Mouse (Mus musculus) hindbrain, embryonic 11.5 days (tissue): ENCODE measurements around the gene Icam1. TPM values are rescaled to one million over a fixed set of nuclear protein-coding genes. Genes with fewer than 3 reads are reported as not detected.

ENCODE experiments used
- ATAC-seq: fragments of 200-750 bp; cut with Nextera tagmentation; 2 replicates; pipeline ENCODE4 v1.8.0; 2017; ENCODE audit warnings: mild to moderate bottlenecking, moderate TSS enrichment, moderate library complexity; ENCODE audit not compliant: low FRiP score
- DNase-seq: peaks from one replicate; pipeline ENCODE4 v3.0.0-alpha.2; 2015; ENCODE audit warnings: low spot score
- H3K27ac ChIP-seq: fragments of 300-500 bp; sonication (generic); 2 replicates; pipeline ENCODE4 v1.5.1; 2014; ENCODE audit warnings: mild to moderate bottlenecking, low read depth, low read length
- H3K27me3 ChIP-seq: fragments of 300-500 bp; sonication (generic); 2 replicates; pipeline ENCODE4 v1.6.1; 2014; ENCODE audit warnings: mild to moderate bottlenecking, low read length, moderate library complexity, mixed read lengths; ENCODE audit not compliant: control insufficient read depth, insufficient read depth
- H3K36me3 ChIP-seq: fragments of 300-500 bp; sonication (generic); 2 replicates; pipeline ENCODE4 v1.6.1; 2014; ENCODE audit warnings: mild to moderate bottlenecking, low read length, moderate library complexity, mixed read lengths; ENCODE audit not compliant: control insufficient read depth, insufficient read depth
- H3K4me1 ChIP-seq: fragments of 300-500 bp; sonication (generic); replicated peaks from 2 replicates; pipeline ENCODE4 v1.6.1; 2014; ENCODE audit warnings: low read length, mixed read lengths; ENCODE audit not compliant: control insufficient read depth, insufficient read depth
- H3K4me2 ChIP-seq: fragments of 300-500 bp; sonication (generic); replicated peaks from 2 replicates; pipeline ENCODE4 v1.6.1; 2014; ENCODE audit warnings: mild to moderate bottlenecking, low read depth, low read length
- H3K4me3 ChIP-seq: fragments of 300-500 bp; sonication (generic); 2 replicates; pipeline ENCODE4 v1.5.1; 2014; ENCODE audit warnings: low read depth, low read length
- H3K9ac ChIP-seq: fragments of 300-500 bp; sonication (generic); 2 replicates; pipeline ENCODE4 v1.6.1; 2014; ENCODE audit warnings: low read depth, low read length
- H3K9me3 ChIP-seq: fragments of 300-500 bp; sonication (generic); 2 replicates; pipeline ENCODE4 v1.6.1; 2016; ENCODE audit warnings: low read length; ENCODE audit not compliant: control insufficient read depth
- WGBS: fragments of 180-500 bp; shearing (Covaris S2); extraction: QIAGEN DNeasy Blood & Tissue Kit; methylation state at CpG from one replicate; pipeline ENCODE4 v1.1.7; 2014; 5-methylcytosine and 5-hydroxymethylcytosine counted together
- microRNA counts: library from miRNA; unstranded; fragments of <30 nt; microRNA quantifications from one replicate; lab custom pipeline; 2015
- polyA plus RNA-seq: library from polyadenylated mRNA; unstranded; fragments of >200 nt; fragmentation: Nextera tagmentation; extraction: Ambion mirVana; gene quantifications from 2 replicates; pipeline ENCODE4 v1.2.1, GENCODE M21; 2014

Gene Icam1
- polyA plus RNA-seq, 1 experiment from 2014 or later: 4.3 TPM

DNA sequence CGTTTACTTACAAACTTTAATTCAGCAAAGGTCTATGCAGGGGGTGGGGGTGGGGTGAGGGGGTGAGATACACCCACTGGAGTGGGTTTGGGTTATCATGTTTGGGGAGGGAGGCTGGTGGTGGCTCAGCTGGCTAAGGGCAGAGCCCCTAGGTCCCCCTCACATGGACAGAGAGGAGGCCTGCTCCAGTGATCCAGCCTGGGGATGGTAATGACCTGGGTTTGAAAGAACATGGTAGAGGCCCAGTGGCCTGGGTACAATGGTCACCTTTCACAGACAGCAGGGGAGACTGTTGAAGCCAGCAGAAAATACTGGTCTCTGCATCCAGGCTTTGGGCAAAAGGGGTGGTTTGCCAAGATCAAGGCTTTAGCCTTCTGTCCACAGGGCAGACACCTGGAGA is 58.4 kb downstream of the Icam1 start:
- no peaks in the 10 kb centered on the region for H3K4me1 ChIP-seq
- no peak overlapping the region for H3K4me3 ChIP-seq
- DNase-seq: no peak
- no peak overlapping the region for H3K27ac ChIP-seq
- H3K9me3 ChIP-seq: no peaks in the 10 kb centered on the region
- H3K4me2 ChIP-seq: no peak overlapping the region
- H3K36me3 ChIP-seq: peaks cover 18% of the 10 kb centered on the region
- WGBS: 84% methylated on average over 1 of the region's 1 CpGs
- H3K27me3 ChIP-seq: no peaks in the 10 kb centered on the region
- H3K9ac ChIP-seq: no peak overlapping the region
- ATAC-seq: no peak

DNA sequence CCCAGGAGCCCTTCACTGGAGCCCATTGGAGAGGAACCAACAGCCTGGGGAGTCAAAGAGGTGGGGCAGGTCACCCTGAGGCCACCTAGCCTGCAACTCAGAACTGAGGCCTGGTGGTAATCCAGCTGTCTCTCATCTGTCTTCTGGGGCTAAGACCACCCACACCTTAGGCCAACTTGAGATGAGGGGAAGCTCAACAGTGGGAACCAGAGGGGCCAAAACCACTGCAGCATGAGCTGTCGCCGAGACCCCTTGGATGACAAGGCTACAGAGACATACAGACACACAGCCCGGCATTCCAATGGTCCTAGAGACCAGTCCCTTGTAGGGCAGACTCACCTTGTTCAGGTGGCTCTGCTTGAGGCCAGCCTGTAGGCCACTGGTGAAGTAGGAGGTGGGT is 59.8 kb downstream of the Icam1 start:
- H3K4me3 ChIP-seq: no peak overlapping the region
- H3K4me2 ChIP-seq: no peak overlapping the region
- 86% methylated on average over 3 of the region's 3 CpGs for WGBS
- H3K9ac ChIP-seq: no peak overlapping the region
- ATAC-seq: no peak
- H3K27ac ChIP-seq: no peak overlapping the region
- H3K9me3 ChIP-seq: no peaks in the 10 kb centered on the region
- no peaks in the 10 kb centered on the region for H3K27me3 ChIP-seq
- no peaks in the 10 kb centered on the region for H3K4me1 ChIP-seq
- no peak for DNase-seq
- H3K36me3 ChIP-seq: peaks cover 26% of the 10 kb centered on the region

MicroRNA genes within 50 kb of the gene (microRNA counts, 519-probe panel; counts per million panel counts)
- not detected for microRNA mmu-miR-1900 (lab: Ali Mortazavi, UCI)

Other genes with a start within 250 kb of the Icam1 start
- gene Col5a3, start 200.9 kb upstream of the Icam1 start, polyA plus RNA-seq: 0.32 and 0.66 TPM in 2 replicates
- gene Rdh8, start 197.5 kb upstream of the Icam1 start, polyA plus RNA-seq: not detected in 2 replicates
- 0.59 and 0.97 TPM in 2 replicates for gene A230050P20Rik, start 147.3 kb upstream of the Icam1 start, polyA plus RNA-seq
- gene Angptl6, start 136.3 kb upstream of the Icam1 start, polyA plus RNA-seq: 4.3 and 4.9 TPM in 2 replicates
- gene Ppan, start 127.8 kb upstream of the Icam1 start, polyA plus RNA-seq: 55.9 and 57.8 TPM in 2 replicates
- gene Eif3g, start 117.4 kb upstream of the Icam1 start, polyA plus RNA-seq: 342 and 364 TPM in 2 replicates
- 65.6 and 82.9 TPM in 2 replicates for gene Dnmt1, start 56.1 kb upstream of the Icam1 start, polyA plus RNA-seq
- gene S1pr2, start 39.2 kb upstream of the Icam1 start, polyA plus RNA-seq: 23.4 TPM in 2 replicates
- 120 and 132 TPM in 2 replicates for gene Mrpl4, start 13.2 kb upstream of the Icam1 start, polyA plus RNA-seq
- gene Icam4, start 13.4 kb downstream of the Icam1 start, polyA plus RNA-seq: 5.4 and 5.7 TPM in 2 replicates
- 0.24 TPM in 1 of 2 replicates, not detected in the other for gene Icam5, start 16.1 kb downstream of the Icam1 start, polyA plus RNA-seq
- gene Zglp1, start 51.1 kb downstream of the Icam1 start, polyA plus RNA-seq: 0.45 and 2.7 TPM in 2 replicates
- gene Gm49373, start 57.1 kb downstream of the Icam1 start, polyA plus RNA-seq: 0.40 and 1.0 TPM in 2 replicates
- 46.1 and 53.2 TPM in 2 replicates for gene Fdx1l, start 57.6 kb downstream of the Icam1 start, polyA plus RNA-seq
- gene Gm38431, start 76.0 kb downstream of the Icam1 start, polyA plus RNA-seq: 2.0 and 2.3 TPM in 2 replicates
- 60.2 and 60.7 TPM in 2 replicates for gene Raver1, start 76.0 kb downstream of the Icam1 start, polyA plus RNA-seq
- 6.9 and 8.0 TPM in 2 replicates for gene Tyk2, start 115.3 kb downstream of the Icam1 start, polyA plus RNA-seq
- 306 and 307 TPM in 2 replicates for gene Cdc37, start 134.0 kb downstream of the Icam1 start, polyA plus RNA-seq
- gene Pde4a, start 149.7 kb downstream of the Icam1 start, polyA plus RNA-seq: 5.2 and 5.7 TPM in 2 replicates
- 23.6 and 23.7 TPM in 2 replicates for gene Keap1, start 223.4 kb downstream of the Icam1 start, polyA plus RNA-seq
- gene S1pr5, start 232.5 kb downstream of the Icam1 start, polyA plus RNA-seq: 0.59 and 0.73 TPM in 2 replicates
- gene Atg4d, start 249.3 kb downstream of the Icam1 start, polyA plus RNA-seq: 45.3 and 50.6 TPM in 2 replicates